In genomic region chr15:102074070-102074731, GRCm38 (mm10) we compare ENCODE assay signal across 8 mouse cellular contexts. TPM values are rescaled to one million over a fixed set of nuclear protein-coding genes. Genes with fewer than 3 reads are reported as not detected.
DNase-seq lines count a peak whose midpoint lies in the region; ATAC-seq and TF ChIP-seq lines count a peak whose summit lies in the region.

No protein-coding gene starts in this region.

- H3K27me3 ChIP-seq in intestine, postnatal 0 days (replicated peaks; ENCODE audit: control insufficient read depth, insufficient read depth, low read length): no peaks in the 10 kb centered on the region
- H3K27me3 ChIP-seq in limb, embryonic 10.5 days (ENCODE audit: low read depth, poor library complexity, severe bottlenecking): 0 out of 2 replicates have a peak, but pooled peaks cover under 1% of the 10 kb centered on the region
- H3K27me3 ChIP-seq in midbrain, embryonic 10.5 days (ENCODE audit: low read depth, poor library complexity, severe bottlenecking): no peaks in the 10 kb centered on the region; the same call in 1 of the 2 replicates

- peak overlapping the region; percentile 95 for H3K27ac ChIP-seq in intestine, postnatal 0 days (ENCODE audit: low read depth, low read length)
- peak overlapping the region; percentile 98 for H3K27ac ChIP-seq in limb, embryonic 10.5 days
- H3K27ac ChIP-seq in midbrain, embryonic 10.5 days (replicated peaks): peak overlapping the region; percentile 99

- H3K4me1 ChIP-seq in intestine, postnatal 0 days (replicated peaks; ENCODE audit: control insufficient read depth, insufficient read depth, low read length): no peaks in the 10 kb centered on the region
- peaks cover 24% of the 10 kb centered on the region for H3K4me1 ChIP-seq in limb, embryonic 10.5 days
- peaks cover 34% of the 10 kb centered on the region for H3K4me1 ChIP-seq in midbrain, embryonic 10.5 days

- no peaks in the 10 kb centered on the region for H3K9me3 ChIP-seq in intestine, postnatal 0 days (ENCODE audit: control insufficient read depth)
- no peaks in the 10 kb centered on the region for H3K9me3 ChIP-seq in limb, embryonic 10.5 days (replicated peaks)
- H3K9me3 ChIP-seq in midbrain, embryonic 10.5 days (replicated peaks): no peaks in the 10 kb centered on the region

- H3K9ac ChIP-seq in intestine, postnatal 0 days (ENCODE audit: low read depth, low read length): peak overlapping the region; percentile 78

- peak overlapping the region; percentile 75 for H3K4me2 ChIP-seq in intestine, postnatal 0 days (replicated peaks; ENCODE audit: low read depth)

- H3K36me3 ChIP-seq in intestine, postnatal 0 days (ENCODE audit: control insufficient read depth, insufficient read depth): no peaks in the 10 kb centered on the region
- peaks cover 20% of the 10 kb centered on the region for H3K36me3 ChIP-seq in limb, embryonic 10.5 days
- H3K36me3 ChIP-seq in midbrain, embryonic 10.5 days: peaks cover 19% of the 10 kb centered on the region

- no peak for TF ChIP-seq CTCF in intestine, postnatal 0 days (IDR thresholded peaks at IDR 0.05; ENCODE audit: low read depth)

- peak overlapping the region; percentile 79 for H3K4me3 ChIP-seq in intestine, postnatal 0 days (ENCODE audit: low read depth, low read length)
- H3K4me3 ChIP-seq in limb, embryonic 10.5 days: peak overlapping the region; percentile 84
- H3K4me3 ChIP-seq in midbrain, embryonic 10.5 days: peak overlapping the region; percentile 98

- intact Hi-C loops in gastrocnemius, postnatal 14 days (cut with DNase I; ENCODE audit: low total_unique reads): no loop called here

- peak; percentile 55 for ATAC-seq in intestine, postnatal 0 days

- DNase-seq in heart, adult 11 months: peak; percentile 98
- no peak for DNase-seq in heart, adult 8-10 months (ENCODE audit: low spot score)
- DNase-seq in embryo, embryonic 10.5 days (ENCODE audit: low spot score): peak; percentile 71
- DNase-seq in gastrocnemius, postnatal 14 days: peak; percentile 70
- DNase-seq in limb, embryonic 10.5 days (ENCODE audit: low spot score): peak; percentile 81
- peak; percentile 69 for DNase-seq in midbrain, embryonic 10.5 days (ENCODE audit: low spot score)
- peak; percentile 56 to 65 for DNase-seq in spleen, adult 18-20 months

- WGBS in intestine, postnatal 0 days: under 1% methylated on average over 57 of the region's 57 CpGs
- under 1% methylated on average over 57 of the region's 57 CpGs for WGBS in limb, embryonic 10.5 days
- under 1% methylated on average over 57 of the region's 57 CpGs for WGBS in midbrain, embryonic 10.5 days

RNA-seq across cellular contexts. Expression of gene Eif4b, which starts 0.6 kb away (rescaled TPM):
- 100 to 1,000 TPM; 161 to 190 (median 169) TPM for total RNA-seq in heart, adult 8-10 months (2022)
- total RNA-seq in gastrocnemius, postnatal 14 days (2021): 100 to 1,000 TPM; 130 to 139 TPM
- 47.8 and 53.0 TPM in 2 replicates for polyA plus RNA-seq in intestine, postnatal 0 days (2015; fragmentation: Nextera tagmentation; extraction: Ambion mirVana)
- 133 and 140 TPM in 2 replicates for polyA plus RNA-seq in limb, embryonic 10.5 days (2016; fragmentation: Nextera tagmentation; extraction: Ambion mirVana)
- polyA plus RNA-seq in midbrain, embryonic 10.5 days (2016; fragmentation: Nextera tagmentation; extraction: Ambion mirVana): 113 and 125 TPM in 2 replicates

RNA-seq across cellular contexts. Expression of gene Tns2, which starts 26.0 kb away (rescaled TPM):
- total RNA-seq in heart, adult 8-10 months (2022): 100 to 1,000 TPM; 123 to 146 (median 133) TPM
- total RNA-seq in gastrocnemius, postnatal 14 days (2021): 10 to 100 TPM; 29.8 to 45.6 TPM
- polyA plus RNA-seq in intestine, postnatal 0 days (2015; fragmentation: Nextera tagmentation; extraction: Ambion mirVana): 11.7 and 15.0 TPM in 2 replicates
- polyA plus RNA-seq in limb, embryonic 10.5 days (2016; fragmentation: Nextera tagmentation; extraction: Ambion mirVana): 13.0 and 18.6 TPM in 2 replicates
- 8.9 and 9.4 TPM in 2 replicates for polyA plus RNA-seq in midbrain, embryonic 10.5 days (2016; fragmentation: Nextera tagmentation; extraction: Ambion mirVana)

RNA-seq across cellular contexts. Expression of gene Krt18, which starts 46.2 kb away (rescaled TPM):
- total RNA-seq in heart, adult 8-10 months (2022): 1 to 10 TPM; 1.9 to 3.9 (median 2.5) TPM
- total RNA-seq in gastrocnemius, postnatal 14 days (2021): 1 to 10 TPM in 1 of 2 experiments, under 1 TPM in 1; 0.42 to 1.6 TPM
- polyA plus RNA-seq in intestine, postnatal 0 days (2015; fragmentation: Nextera tagmentation; extraction: Ambion mirVana): 364 and 368 TPM in 2 replicates
- polyA plus RNA-seq in limb, embryonic 10.5 days (2016; fragmentation: Nextera tagmentation; extraction: Ambion mirVana): 33.4 and 49.5 TPM in 2 replicates
- polyA plus RNA-seq in midbrain, embryonic 10.5 days (2016; fragmentation: Nextera tagmentation; extraction: Ambion mirVana): 11.4 and 21.0 TPM in 2 replicates
